Mouse (Mus musculus): ENCODE measurements around the gene Padi2.

DNA sequence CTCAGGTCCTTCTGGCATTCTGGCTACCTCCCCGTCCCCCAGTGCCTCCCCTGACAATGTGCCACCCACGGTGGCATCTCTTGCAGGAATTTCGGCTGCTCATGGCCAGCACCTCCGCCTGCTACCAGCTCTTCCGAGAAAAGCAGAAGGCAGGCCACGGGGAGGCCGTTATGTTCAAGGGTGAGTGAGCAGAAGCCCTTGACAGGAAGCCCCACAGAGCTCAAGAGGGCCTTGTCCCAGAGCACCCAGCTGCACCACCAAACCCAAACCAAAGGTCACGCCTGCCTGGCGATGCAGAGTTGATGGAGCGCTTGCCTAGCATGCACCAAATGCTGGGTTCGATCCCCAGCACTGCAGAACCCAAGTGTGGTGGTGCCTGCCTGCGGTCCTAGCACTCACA, 38.2 kb downstream of the Padi2 start:
- TF ChIP-seq CTCF (IDR thresholded peaks at IDR 0.05; ENCODE audit: low read depth), result no peak
- no peak for TF ChIP-seq EP300 (IDR thresholded peaks at IDR 0.05; ENCODE audit: low read depth)

Measured in liver, embryonic 14.5 days (tissue).